Mouse (Mus musculus) forebrain, embryonic 11.5 days (tissue): ENCODE data around the gene Hydin. TPM values are rescaled to one million over a fixed set of nuclear protein-coding genes. Genes with fewer than 3 reads are reported as not detected.

Source experiments
- ATAC-seq: fragments of 200-750 bp; cut with Nextera tagmentation; replicated peaks from 2 replicates; pipeline ENCODE4 v1.8.0; 2017; ENCODE audit warnings: moderate TSS enrichment; ENCODE audit not compliant: low FRiP score
- DNase-seq: peaks from one replicate; pipeline ENCODE4 v3.0.0-alpha.2; 2017; ENCODE audit warnings: low spot score
- H3K27ac ChIP-seq: fragments of 300-500 bp; sonication (generic); 2 replicates; pipeline ENCODE4 v1.5.1; 2014; ENCODE audit warnings: low read depth, low read length
- H3K27me3 ChIP-seq: fragments of 300-500 bp; sonication (generic); 2 replicates; pipeline ENCODE4 v1.6.1; 2014; ENCODE audit warnings: mild to moderate bottlenecking, low read length, mixed read lengths; ENCODE audit not compliant: control insufficient read depth, insufficient read depth
- H3K36me3 ChIP-seq: fragments of 300-500 bp; sonication (generic); 2 replicates; pipeline ENCODE4 v1.6.1; 2014; ENCODE audit warnings: mild to moderate bottlenecking, low read length, moderate library complexity, mixed read lengths; ENCODE audit not compliant: control insufficient read depth, insufficient read depth
- H3K4me1 ChIP-seq: fragments of 300-500 bp; sonication (generic); replicated peaks from 2 replicates; pipeline ENCODE4 v1.6.1; 2014; ENCODE audit warnings: low read length, mixed read lengths; ENCODE audit not compliant: control insufficient read depth, insufficient read depth
- H3K4me2 ChIP-seq: fragments of 300-500 bp; sonication (generic); 2 replicates; pipeline ENCODE4 v1.6.1; 2014; ENCODE audit warnings: low read depth, mild to moderate bottlenecking, low read length, moderate library complexity, mixed read lengths; ENCODE audit not compliant: severe bottlenecking
- H3K4me3 ChIP-seq: fragments of 300-500 bp; sonication (generic); 2 replicates; pipeline ENCODE4 v1.5.1; 2014; ENCODE audit warnings: low read depth, low read length
- H3K9ac ChIP-seq: fragments of 300-500 bp; sonication (generic); 2 replicates; pipeline ENCODE4 v1.6.1; 2014; ENCODE audit warnings: low read length
- H3K9me3 ChIP-seq: fragments of 300-500 bp; sonication (generic); 2 replicates; pipeline ENCODE4 v1.6.1; 2016; ENCODE audit warnings: low read length, mixed read lengths; ENCODE audit not compliant: control insufficient read depth
- WGBS: fragments of 180-500 bp; shearing (Covaris S2); extraction: QIAGEN DNeasy Blood & Tissue Kit; methylation state at CpG from one replicate; pipeline ENCODE4 v1.1.7; 2014; 5-methylcytosine and 5-hydroxymethylcytosine counted together
- polyA plus RNA-seq: library from polyadenylated mRNA; unstranded; fragments of >200 nt; fragmentation: Nextera tagmentation; extraction: Ambion mirVana; gene quantifications from 2 replicates; pipeline ENCODE4 v1.2.1, GENCODE M21; 2014

The Hydin gene
- polyA plus RNA-seq = 0.05 and 0.15 TPM in 2 replicates

DNA sequence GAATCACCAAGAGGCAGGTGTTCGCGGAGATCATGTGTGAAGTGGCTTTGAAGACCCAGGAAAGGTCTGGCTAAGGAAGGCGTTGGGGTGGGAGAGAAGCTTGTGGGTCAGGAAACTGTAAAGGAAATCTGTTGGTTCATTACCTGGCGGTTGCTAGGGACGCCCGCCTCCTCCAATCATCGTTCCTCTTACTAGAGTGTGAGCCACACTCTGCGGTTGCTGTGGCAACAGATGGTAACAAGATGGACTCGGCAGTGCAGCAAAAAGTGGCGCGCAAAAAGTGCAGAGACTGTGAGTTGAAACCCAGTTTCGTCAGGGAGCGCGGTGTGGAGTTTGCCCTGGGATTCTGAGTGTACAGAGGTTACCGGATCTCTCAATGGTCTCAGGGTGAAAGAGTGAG is at the start of gene Hydin:
Hydin (plus strand) TSS at position 237 of the 400 bp plus-strand sequence.
- Histone ChIP-seq H3K9me3 (no peaks in the 10 kb centered on the region), H3K27ac (no peak within 1 kb of the TSS), H3K4me1 (0 out of 2 replicates have a peak, but pooled peaks cover 4% of the 10 kb centered on the region), H3K9ac (peak within 1 kb of the TSS; percentile 63), H3K4me3 (peak within 1 kb of the TSS; percentile 42), H3K36me3 (no peaks in the 10 kb centered on the region), H3K4me2 (peak within 1 kb of the TSS; percentile 77), H3K27me3 (no peaks in the 10 kb centered on the region)
- WGBS = under 1% methylated on average over 15 of the region's 15 CpGs
- DNase-seq (peak; percentile 93), ATAC-seq (peak; percentile 94)

DNA sequence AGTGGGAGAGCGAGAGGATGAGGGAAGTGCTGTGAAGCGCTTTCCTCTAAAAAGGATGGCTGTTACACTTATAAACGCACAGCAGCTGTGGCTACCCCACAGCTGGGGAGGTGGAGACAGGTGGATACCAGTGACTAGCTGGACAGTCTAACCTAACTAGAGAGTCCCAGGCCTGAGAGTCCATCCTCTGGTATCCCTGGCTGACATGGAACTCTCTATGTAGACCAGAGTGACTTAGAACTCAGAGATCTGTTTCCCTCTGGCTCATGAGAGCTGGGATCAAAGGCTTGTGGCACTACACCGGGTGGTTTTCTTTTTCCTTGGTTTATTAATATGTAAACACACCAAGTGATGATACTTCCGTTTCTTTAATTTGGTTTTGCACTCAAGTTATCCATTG is 49.6 kb upstream of the Hydin start:
- Histone ChIP-seq H3K36me3 (peaks cover 7% of the 10 kb centered on the region; the same call in 1 of the 2 replicates), H3K4me2 (peak overlapping the region; percentile 68), H3K9ac (no peak overlapping the region), H3K4me3 (peak overlapping the region; percentile 46; the same call in 1 of the 2 replicates), H3K9me3 (no peaks in the 10 kb centered on the region), H3K27me3 (no peaks in the 10 kb centered on the region), H3K27ac (no peak overlapping the region), H3K4me1 (no peaks in the 10 kb centered on the region)
- WGBS = 34% methylated on average over 5 of the region's 5 CpGs
- DNase-seq (no peak), ATAC-seq (peak; percentile 35)

DNA sequence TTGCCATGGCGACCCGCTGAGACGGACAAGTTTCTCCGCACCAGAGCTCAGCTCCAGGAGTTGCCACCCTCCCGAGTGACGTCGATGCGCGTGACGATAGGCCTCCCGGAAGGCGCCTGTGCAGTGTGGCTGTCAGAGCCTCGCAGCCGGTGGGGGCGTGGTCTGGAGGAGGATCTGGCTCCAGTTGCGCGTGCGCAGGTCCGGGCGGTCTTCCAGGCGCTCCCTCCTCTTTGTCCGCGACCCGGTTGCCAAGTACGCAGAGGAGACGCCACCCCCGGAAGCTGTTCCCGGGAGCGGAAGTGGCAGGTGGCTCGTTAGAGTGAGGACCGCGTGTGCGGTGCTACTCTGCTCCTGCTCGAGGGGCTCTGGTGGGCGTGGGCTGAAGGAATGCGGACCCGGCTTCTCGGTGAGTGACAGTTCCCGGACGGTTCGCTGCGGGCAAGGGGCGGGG is 49.1 kb upstream of the Hydin start:
- DNase-seq = peak; percentile 100
- Histone ChIP-seq H3K4me2 (peak overlapping the region; percentile 68), H3K9me3 (no peaks in the 10 kb centered on the region), H3K27me3 (no peaks in the 10 kb centered on the region), H3K27ac (no peak overlapping the region), H3K4me1 (no peaks in the 10 kb centered on the region), H3K36me3 (peaks cover 7% of the 10 kb centered on the region; the same call in 1 of the 2 replicates), H3K9ac (peak overlapping the region; percentile 58), H3K4me3 (peak overlapping the region; percentile 46)
- WGBS = under 1% methylated on average over 43 of the region's 43 CpGs
- peak; percentile 100 for ATAC-seq

DNA sequence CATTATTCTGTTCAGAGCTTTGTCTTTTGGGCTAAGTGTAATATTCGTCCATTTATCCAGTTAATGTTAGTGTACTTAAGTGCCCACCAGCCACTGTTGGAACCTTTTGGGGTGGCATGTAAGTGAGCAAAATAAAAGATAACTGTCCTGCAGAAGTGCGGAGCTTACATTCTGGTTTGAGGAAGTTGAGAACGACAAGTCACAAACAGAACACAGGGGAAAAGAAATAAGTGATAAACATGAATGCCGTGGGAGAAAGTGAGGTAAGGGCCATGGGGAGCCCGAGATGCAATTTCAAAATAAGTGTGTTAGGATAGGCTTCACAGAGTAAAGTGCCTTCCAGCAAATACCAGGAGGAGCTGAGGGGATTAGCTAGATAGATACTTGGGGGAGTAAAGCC is 48.3 kb upstream of the Hydin start:
- DNase-seq = peak; percentile 17
- H3K4me2 ChIP-seq = peak overlapping the region; percentile 68
- no peaks in the 10 kb centered on the region for H3K27me3 ChIP-seq
- peaks cover 9% of the 10 kb centered on the region; the same call in 1 of the 2 replicates for H3K36me3 ChIP-seq
- H3K27ac ChIP-seq = no peak overlapping the region
- H3K4me1 ChIP-seq = no peaks in the 10 kb centered on the region
- no peak for ATAC-seq
- 78% methylated on average over 5 of the region's 5 CpGs for WGBS
- H3K4me3 ChIP-seq = peak overlapping the region; percentile 46
- no peaks in the 10 kb centered on the region for H3K9me3 ChIP-seq
- H3K9ac ChIP-seq = no peak overlapping the region; the same call in 1 of the 2 replicates

DNA sequence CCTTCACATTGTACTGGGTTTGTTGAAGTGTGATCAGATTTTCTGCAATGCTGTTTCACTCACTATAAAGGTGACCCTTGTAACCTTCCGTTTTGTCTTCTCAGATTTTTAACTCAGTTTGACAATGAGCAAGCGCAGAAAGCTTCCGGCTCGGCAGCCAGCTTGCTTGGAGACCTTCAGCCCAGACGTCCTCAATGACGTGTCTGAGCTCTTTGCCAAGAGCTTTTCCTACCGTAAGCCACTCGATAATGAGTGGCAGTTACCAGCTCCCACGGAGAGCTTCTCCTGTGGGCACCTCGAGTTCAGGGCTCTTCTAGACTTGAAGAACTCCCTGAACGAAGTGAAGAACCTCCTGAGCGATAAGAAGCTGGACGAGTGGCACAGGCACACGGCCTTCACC is 45.8 kb upstream of the Hydin start:
- Histone ChIP-seq H3K4me2 (no peak overlapping the region), H3K27me3 (no peaks in the 10 kb centered on the region), H3K27ac (no peak overlapping the region), H3K9ac (no peak overlapping the region), H3K4me3 (no peak overlapping the region), H3K9me3 (no peaks in the 10 kb centered on the region), H3K36me3 (peaks cover 10% of the 10 kb centered on the region; the same call in 1 of the 2 replicates), H3K4me1 (no peaks in the 10 kb centered on the region)
- no peak for ATAC-seq
- DNase-seq = peak; percentile 7
- WGBS = 95% methylated on average over 14 of the region's 14 CpGs

DNA sequence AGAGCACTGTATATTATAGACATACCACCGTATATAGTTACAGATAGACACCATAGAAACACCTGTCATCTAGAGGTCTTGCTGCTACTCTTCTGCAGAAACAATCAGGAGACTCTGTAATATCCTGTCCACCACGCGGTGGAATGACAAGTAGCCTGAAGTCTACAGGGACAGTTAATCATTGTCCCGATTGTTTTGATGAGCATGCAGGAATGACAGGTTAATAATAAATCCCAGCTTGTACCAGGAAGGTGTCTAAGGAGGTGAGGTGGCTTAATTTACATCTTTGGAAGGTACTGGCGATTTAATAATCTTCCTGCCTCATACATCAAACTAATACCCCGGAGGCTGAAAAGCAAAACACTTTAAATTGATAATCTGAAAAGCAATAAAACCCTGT is 36.0 kb upstream of the Hydin start:
- Histone ChIP-seq H3K4me3 (no peak overlapping the region), H3K27me3 (no peaks in the 10 kb centered on the region), H3K4me1 (no peaks in the 10 kb centered on the region), H3K36me3 (no peaks in the 10 kb centered on the region), H3K9ac (no peak overlapping the region), H3K4me2 (no peak overlapping the region), H3K9me3 (no peaks in the 10 kb centered on the region), H3K27ac (no peak overlapping the region)
- 84% methylated on average over 6 of the region's 6 CpGs for WGBS
- DNase-seq (peak; percentile 6), ATAC-seq (no peak)

DNA sequence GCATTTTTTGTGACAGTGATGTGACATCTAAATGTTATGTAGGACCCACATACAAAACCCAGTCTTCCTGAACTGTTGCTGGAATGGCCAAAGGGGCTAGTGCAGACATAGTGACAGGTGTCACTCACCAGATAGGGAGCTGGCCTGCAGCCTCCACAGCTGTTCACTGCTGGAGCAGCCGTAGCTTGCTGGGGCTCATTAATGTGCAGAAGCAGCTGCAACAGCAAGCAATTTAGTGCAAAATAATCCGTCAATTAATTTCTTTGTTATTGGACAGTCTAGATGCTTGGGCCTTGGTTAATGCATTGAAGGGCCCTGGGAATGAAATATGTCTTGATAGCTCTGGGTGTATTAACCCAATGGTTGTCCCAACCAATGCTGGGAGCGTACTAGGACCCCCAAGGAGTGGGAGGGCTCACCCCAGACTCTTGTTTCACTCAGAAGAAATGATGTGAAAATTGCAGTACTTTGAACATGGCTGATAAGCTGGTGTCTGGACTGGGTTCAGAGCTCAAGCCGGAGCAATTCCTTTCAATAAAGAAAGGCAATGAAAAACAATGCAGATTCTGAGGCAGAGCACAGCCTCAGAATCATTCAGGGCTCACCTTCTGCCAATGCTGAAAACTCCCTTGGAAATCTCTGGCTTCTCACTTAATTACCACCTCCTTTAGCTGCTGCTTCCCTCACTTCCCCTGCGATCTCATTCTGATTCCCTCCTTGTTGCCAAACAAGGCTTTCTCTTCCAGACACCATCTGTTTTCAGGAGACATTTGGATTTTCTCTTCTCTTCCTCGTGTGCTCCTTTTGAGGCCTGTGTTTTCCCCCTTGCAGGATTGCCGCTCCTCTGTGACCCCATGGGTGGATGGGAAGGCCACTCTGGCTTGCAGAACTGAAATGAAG is 24.2 kb upstream of the Hydin start:
- ATAC-seq = no peak
- H3K27ac ChIP-seq = peak overlapping the region; percentile 66

DNA sequence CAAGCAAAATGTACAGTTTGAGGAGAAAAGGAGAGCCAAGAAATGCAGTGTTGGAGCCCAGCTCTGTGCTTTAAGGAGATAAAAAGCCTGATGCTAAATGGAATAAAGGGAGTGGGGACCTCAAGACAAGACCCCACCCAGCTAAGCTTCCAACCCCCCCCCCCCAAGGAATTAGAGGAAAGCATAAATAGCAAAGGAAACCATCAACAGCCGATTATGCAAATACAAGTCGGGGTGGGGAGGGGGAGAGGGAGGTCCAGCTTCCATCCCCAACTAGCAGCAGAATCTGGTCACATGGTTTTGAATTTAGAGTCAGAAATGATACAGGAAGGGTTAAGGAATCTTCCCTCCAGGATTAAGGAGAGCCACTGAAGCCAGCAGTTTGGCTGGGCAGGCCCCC is 22.2 kb upstream of the Hydin start:
- DNase-seq (no peak), ATAC-seq (no peak)
- 56% methylated on average over 2 of the region's 2 CpGs for WGBS
- no peak overlapping the region for H3K27ac ChIP-seq
- H3K4me3 ChIP-seq = no peak overlapping the region
- no peak overlapping the region for H3K9ac ChIP-seq
- no peaks in the 10 kb centered on the region for H3K27me3 ChIP-seq
- no peak overlapping the region for H3K4me2 ChIP-seq
- no peaks in the 10 kb centered on the region for H3K36me3 ChIP-seq
- no peaks in the 10 kb centered on the region for H3K9me3 ChIP-seq
- no peaks in the 10 kb centered on the region; the same call in 1 of the 2 replicates for H3K4me1 ChIP-seq

More for the DNA sequence above, 24.2 kb upstream of the Hydin start:
- Histone ChIP-seq H3K27me3 (no peaks in the 10 kb centered on the region), H3K4me2 (no peak overlapping the region), H3K9me3 (no peaks in the 10 kb centered on the region), H3K9ac (no peak overlapping the region), H3K4me1 (no peaks in the 10 kb centered on the region; the same call in 1 of the 2 replicates), H3K36me3 (no peaks in the 10 kb centered on the region), H3K4me3 (no peak overlapping the region)
- DNase-seq = no peak
- WGBS = 54% methylated on average over 7 of the region's 7 CpGs
